Mouse (Mus musculus): ENCODE results near the gene Nol3.

The Nol3 gene

GRCm38 (mm10) chr8:105309142-105309847 is 33.4 kb downstream of the Nol3 start:
- DNase-seq, result no peak

GRCm38 (mm10) chr8:105310118-105310517 is 34.2 kb downstream of the Nol3 start:
- no peak for DNase-seq

GRCm38 (mm10) chr8:105311718-105312117 is 35.8 kb downstream of the Nol3 start:
- DNase-seq, result no peak

GRCm38 (mm10) chr8:105312891-105313481 is 37.0 kb downstream of the Nol3 start:
- DNase-seq, result no peak

GRCm38 (mm10) chr8:105313622-105314402 is 37.9 kb downstream of the Nol3 start:
- no peak for DNase-seq

GRCm38 (mm10) chr8:105315073-105315769 is 39.3 kb downstream of the Nol3 start:
- DNase-seq, result no peak

GRCm38 (mm10) chr8:105317941-105318340 is 42.0 kb downstream of the Nol3 start:
- peak; percentile 70 for DNase-seq

GRCm38 (mm10) chr8:105318662-105319190 is 42.8 kb downstream of the Nol3 start:
- DNase-seq, result peak; percentile 58

- no peak for DNase-seq
These were observed 47.2 kb downstream of the Nol3 start for GRCm38 (mm10) chr8:105323183-105323582.

- DNase-seq, result no peak
These were observed 49.7 kb downstream of the Nol3 start for GRCm38 (mm10) chr8:105325641-105326093.

GRCm38 (mm10) chr8:105326141-105326672 is 50.3 kb downstream of the Nol3 start, which contains the start of the genes Lrrc29 and Tmem208:
Gene Lrrc29 (minus strand): TSS chr8:105326278.
Gene Tmem208 (plus strand): TSS chr8:105326354.
- DNase-seq, result peak; percentile 99

- DNase-seq, result no peak
These were observed 51.0 kb downstream of the Nol3 start for GRCm38 (mm10) chr8:105326968-105327367.

GRCm38 (mm10) chr8:105330325-105330724 is 54.4 kb downstream of the Nol3 start:
- DNase-seq, result no peak

- no peak for DNase-seq
These were observed 55.5 kb downstream of the Nol3 start for GRCm38 (mm10) chr8:105331469-105331868.

All from lung, postnatal 10 days (tissue).